In the genomic region with DNA sequence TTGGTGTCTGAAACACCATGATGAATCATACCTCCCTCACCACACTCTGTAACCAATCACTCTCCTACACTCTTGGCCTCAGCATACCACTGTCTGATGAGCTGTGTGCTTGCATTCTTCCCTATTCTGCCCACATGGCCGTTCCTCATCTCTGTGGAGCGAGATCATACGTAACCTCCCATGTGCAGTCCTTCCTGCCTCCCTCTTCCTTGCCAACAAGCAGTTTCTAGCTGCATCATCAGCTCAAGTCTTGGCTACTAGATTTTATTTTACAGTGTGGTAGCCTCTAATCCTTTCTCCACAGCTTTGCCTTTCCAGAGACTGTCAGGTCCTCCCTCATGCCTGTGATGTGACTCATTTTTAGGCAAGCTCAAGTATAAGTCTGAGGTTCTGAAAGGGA, we compare ENCODE assay signal across 20 mouse cellular contexts. TPM values are rescaled to one million over a fixed set of nuclear protein-coding genes. Genes with fewer than 3 reads are reported as not detected.
DNase-seq lines count a peak whose midpoint lies in the region; ATAC-seq lines count a peak whose summit lies in the region.
"Had no signal": no experiment of that assay in that cellular context is flagged by ENCODE, and none has a peak within 500 bp of the region (broad histone marks: within the 10 kb centered on the region; RNA-seq: fewer than 3 reads in every experiment).

No protein-coding gene starts in this region.

- 69% methylated on average over 3 of the region's 3 CpGs for WGBS in intestine, embryonic 14.5 days
- WGBS in intestine, embryonic 16.5 days = 83% methylated on average over 3 of the region's 3 CpGs
- WGBS in midbrain, embryonic 13.5 days = 87% methylated on average over 3 of the region's 3 CpGs

- no peak overlapping the region for H3K9ac ChIP-seq in intestine, embryonic 14.5 days (ENCODE audit: low read length)
- no peak overlapping the region for H3K9ac ChIP-seq in intestine, embryonic 16.5 days (ENCODE audit: low read depth, low read length)
- no peak overlapping the region for H3K9ac ChIP-seq in midbrain, embryonic 13.5 days (replicated peaks)
- H3K9ac ChIP-seq: embryonic facial prominence, embryonic 12.5 days; limb, embryonic 15.5 days; neural tube, embryonic 15.5 days; stomach, embryonic 15.5 days had no signal

- peak; percentile 18 for DNase-seq in intestine, embryonic 14.5 days (ENCODE audit: low spot score)
- peak; percentile 35 for DNase-seq in right cerebral cortex, adult 18-20 months
- DNase-seq in right cerebral cortex, postnatal 10 days (ENCODE audit: low spot score in 2 of 2) = no peak
- DNase-seq in brain, adult 2 months (ENCODE audit: low read depth, low spot score) = peak; percentile 62
- DNase-seq in skeletal muscle tissue, adult 2 months (ENCODE audit: low read depth, low spot score) = peak; percentile 38
- DNase-seq in adrenal gland, adult 8-10 months = no peak
- DNase-seq: adrenal gland, postnatal 14 days; cerebellum, postnatal 25 days; heart, postnatal 14 days; lung, adult 18-20 months; thymus, postnatal 36 days had no signal

- no peak overlapping the region for H3K27ac ChIP-seq in intestine, embryonic 14.5 days (ENCODE audit: low read depth)
- H3K27ac ChIP-seq in intestine, embryonic 16.5 days (ENCODE audit: low read length) = no peak overlapping the region
- H3K27ac ChIP-seq in midbrain, embryonic 13.5 days = no peak overlapping the region
- H3K27ac ChIP-seq: embryonic facial prominence, embryonic 12.5 days; limb, embryonic 15.5 days; neural tube, embryonic 15.5 days; stomach, embryonic 15.5 days had no signal

- H3K36me3 ChIP-seq in intestine, embryonic 14.5 days (ENCODE audit: control insufficient read depth, insufficient read depth, low read length) = no peaks in the 10 kb centered on the region
- no peaks in the 10 kb centered on the region for H3K36me3 ChIP-seq in intestine, embryonic 16.5 days (ENCODE audit: control insufficient read depth, insufficient read depth, low read length)
- H3K36me3 ChIP-seq in midbrain, embryonic 13.5 days = no peaks in the 10 kb centered on the region
- H3K36me3 ChIP-seq: embryonic facial prominence, embryonic 12.5 days; limb, embryonic 15.5 days; neural tube, embryonic 15.5 days; stomach, embryonic 15.5 days had no signal

- H3K4me1 ChIP-seq in intestine, embryonic 14.5 days (replicated peaks; ENCODE audit: control insufficient read depth, insufficient read depth, low read length) = no peaks in the 10 kb centered on the region
- no peaks in the 10 kb centered on the region for H3K4me1 ChIP-seq in intestine, embryonic 16.5 days (ENCODE audit: control insufficient read depth, insufficient read depth, low read length)
- H3K4me1 ChIP-seq in midbrain, embryonic 13.5 days (replicated peaks) = no peaks in the 10 kb centered on the region
- H3K4me1 ChIP-seq: embryonic facial prominence, embryonic 12.5 days; limb, embryonic 15.5 days; neural tube, embryonic 15.5 days; stomach, embryonic 15.5 days had no signal

- H3K4me3 ChIP-seq in intestine, embryonic 14.5 days (ENCODE audit: low read depth, low read length) = no peak overlapping the region
- H3K4me3 ChIP-seq in intestine, embryonic 16.5 days (ENCODE audit: low read length) = no peak overlapping the region
- no peak overlapping the region for H3K4me3 ChIP-seq in midbrain, embryonic 13.5 days (replicated peaks)
- H3K4me3 ChIP-seq: embryonic facial prominence, embryonic 12.5 days; limb, embryonic 15.5 days; neural tube, embryonic 15.5 days; stomach, embryonic 15.5 days had no signal

- no peak overlapping the region for H3K4me2 ChIP-seq in intestine, embryonic 14.5 days (ENCODE audit: low read length)
- no peak overlapping the region for H3K4me2 ChIP-seq in intestine, embryonic 16.5 days (ENCODE audit: low read depth, low read length)
- no peak overlapping the region for H3K4me2 ChIP-seq in midbrain, embryonic 13.5 days (replicated peaks)
- H3K4me2 ChIP-seq: embryonic facial prominence, embryonic 12.5 days; limb, embryonic 15.5 days; neural tube, embryonic 15.5 days; stomach, embryonic 15.5 days had no signal

- ATAC-seq in intestine, embryonic 14.5 days (replicated peaks; ENCODE audit: low FRiP score, low TSS enrichment, low read depth) = no peak
- no peak for ATAC-seq in intestine, embryonic 16.5 days
- ATAC-seq in midbrain, embryonic 13.5 days = no peak
- ATAC-seq: hindbrain, embryonic 16.5 days had no signal

- H3K9me3 ChIP-seq in intestine, embryonic 14.5 days (ENCODE audit: control insufficient read depth, low read length) = no peaks in the 10 kb centered on the region
- no peaks in the 10 kb centered on the region for H3K9me3 ChIP-seq in intestine, embryonic 16.5 days (ENCODE audit: control insufficient read depth, low read length)
- no peaks in the 10 kb centered on the region for H3K9me3 ChIP-seq in midbrain, embryonic 13.5 days
- H3K9me3 ChIP-seq: embryonic facial prominence, embryonic 12.5 days; limb, embryonic 15.5 days; neural tube, embryonic 15.5 days; stomach, embryonic 15.5 days had no signal

- no peaks in the 10 kb centered on the region for H3K27me3 ChIP-seq in intestine, embryonic 14.5 days (replicated peaks; ENCODE audit: control insufficient read depth, insufficient read depth, low read length)
- no peaks in the 10 kb centered on the region for H3K27me3 ChIP-seq in intestine, embryonic 16.5 days (replicated peaks; ENCODE audit: control insufficient read depth, insufficient read depth, low read length)
- no peaks in the 10 kb centered on the region for H3K27me3 ChIP-seq in midbrain, embryonic 13.5 days
- H3K27me3 ChIP-seq: embryonic facial prominence, embryonic 12.5 days; limb, embryonic 15.5 days; neural tube, embryonic 15.5 days; stomach, embryonic 15.5 days had no signal

RNA-seq across cellular contexts. Expression of a gene that starts 15.4 kb away (rescaled TPM):
- 0.31 and 0.39 TPM in 2 replicates for polyA plus RNA-seq in intestine, embryonic 14.5 days (2014; fragmentation: Nextera tagmentation; extraction: Ambion mirVana)
- 0.42 and 0.48 TPM in 2 replicates for polyA plus RNA-seq in intestine, embryonic 16.5 days (2015; fragmentation: Nextera tagmentation; extraction: Ambion mirVana)
- 1 to 10 TPM in 2 of 4 experiments, under 1 TPM in 2; 0.38 to 1.5 (median 0.82) TPM for total RNA-seq in adrenal gland, adult 8-10 months (2022)
- polyA plus RNA-seq in midbrain, embryonic 13.5 days (2015; fragmentation: Nextera tagmentation; extraction: Ambion mirVana) = 0.08 TPM in 1 of 2 replicates, not detected in the other

RNA-seq across cellular contexts. Expression of a gene that starts 20.6 kb away (rescaled TPM):
- polyA plus RNA-seq in intestine, embryonic 14.5 days (2014; fragmentation: Nextera tagmentation; extraction: Ambion mirVana) = 0.37 and 0.47 TPM in 2 replicates
- 0.45 and 0.51 TPM in 2 replicates for polyA plus RNA-seq in intestine, embryonic 16.5 days (2015; fragmentation: Nextera tagmentation; extraction: Ambion mirVana)
- under 1 TPM; 0.08 to 0.43 (median 0.32) TPM for total RNA-seq in adrenal gland, adult 8-10 months (2022)
- not detected in 2 replicates for polyA plus RNA-seq in midbrain, embryonic 13.5 days (2015; fragmentation: Nextera tagmentation; extraction: Ambion mirVana)
- total RNA-seq: layer of hippocampus, adult 18-20 months had no signal
- polyA plus RNA-seq: embryonic facial prominence, embryonic 12.5 days; forebrain, embryonic 11.5 days; hindbrain, embryonic 16.5 days; neural tube, embryonic 15.5 days had no signal

Comparison
In these comparisons a context has a peak if more than half of its experiments do, and no peak if none do; other contexts are left out.
1. DNase-seq: peak in intestine, embryonic 14.5 days (single experiment), right cerebral cortex, adult 18-20 months (single experiment), brain, adult 2 months (single experiment) and skeletal muscle tissue, adult 2 months (single experiment); none in right cerebral cortex, postnatal 10 days (0 of 2) and adrenal gland, adult 8-10 months (single experiment).